Mouse (Mus musculus) cerebellum, postnatal 10 days (tissue): Measurements from ENCODE around the gene Slc35f1.
A peak's percentile ranks its signal among the peaks of the same experiment; 100 is the strongest.

ENCODE experiments used
- DNase-seq, 2 experiments: peaks; one replicate each; pipeline ENCODE4 v3.0.0; 2021; ENCODE audit warnings: mixed read lengths in 2 of 2

Slc35f1 gene

DNA sequence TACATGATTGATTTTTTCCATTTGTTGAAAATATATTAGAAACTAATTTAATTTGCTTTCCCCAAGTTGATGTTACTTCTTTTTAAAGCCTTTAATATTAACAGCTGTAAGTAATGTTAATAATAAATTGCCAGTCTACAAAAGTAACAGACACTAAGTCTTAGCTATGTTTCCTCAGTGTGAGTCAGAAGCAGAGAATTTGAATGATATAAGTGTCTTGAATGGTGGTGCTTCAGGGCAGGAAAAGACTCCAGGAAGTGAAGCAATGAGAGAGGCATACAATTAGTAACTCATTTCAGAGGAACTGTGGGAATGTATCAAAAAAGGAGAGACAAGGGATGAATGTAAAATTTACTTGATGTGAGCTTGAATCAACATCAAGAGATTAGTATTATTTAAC lies 244.3 kb downstream of the Slc35f1 start:
- no peak for DNase-seq

- peak; percentile 33 to 35 for DNase-seq
These were observed 249.9 kb downstream of the Slc35f1 start for GRCm38 (mm10) chr10:52940111-52940830.

DNA sequence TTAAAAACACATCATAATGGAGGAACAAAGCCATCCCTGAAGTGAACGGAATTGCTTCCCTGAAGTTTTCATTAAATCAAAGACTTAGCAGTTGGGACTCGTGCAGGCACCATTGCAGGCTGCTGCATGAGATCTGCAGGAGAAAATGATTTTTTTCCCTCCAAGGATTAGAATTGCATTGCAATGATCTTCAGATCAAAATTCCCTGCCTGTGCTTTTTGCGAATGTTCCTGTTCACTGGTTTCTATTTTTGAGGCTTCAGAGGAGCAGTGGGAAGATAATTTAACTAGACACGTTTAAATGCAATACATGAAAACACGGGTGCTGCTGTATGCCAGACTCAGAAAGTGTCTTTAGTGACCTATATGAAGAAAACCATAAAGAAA lies 250.5 kb downstream of the Slc35f1 start:
- DNase-seq, result no peak

DNA sequence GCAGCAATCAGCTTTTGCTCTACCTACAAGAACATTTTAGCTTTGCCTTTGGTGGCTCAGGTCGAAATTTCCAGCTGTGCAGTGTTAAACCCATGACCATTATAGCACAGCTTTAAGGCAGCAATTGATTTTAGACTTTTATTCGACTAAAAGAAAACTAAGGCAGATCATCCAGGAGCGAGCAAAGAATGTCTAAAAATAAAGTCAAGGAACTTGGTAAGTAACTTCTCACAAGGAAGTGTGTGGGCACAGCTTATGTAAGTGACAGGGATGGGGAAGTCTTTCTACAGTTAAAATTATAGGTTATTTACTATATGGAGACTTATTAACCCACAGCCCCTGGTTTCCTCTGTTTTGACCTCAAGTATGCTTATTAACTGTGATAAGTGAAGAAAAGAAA lies 262.2 kb downstream of the Slc35f1 start:
- no peak for DNase-seq

- DNase-seq, result no peak
These were observed 266.4 kb downstream of the Slc35f1 start for GRCm38 (mm10) chr10:52956728-52957127.

- DNase-seq, result no peak
These were observed 288.9 kb downstream of the Slc35f1 start for GRCm38 (mm10) chr10:52979251-52979650.

DNA sequence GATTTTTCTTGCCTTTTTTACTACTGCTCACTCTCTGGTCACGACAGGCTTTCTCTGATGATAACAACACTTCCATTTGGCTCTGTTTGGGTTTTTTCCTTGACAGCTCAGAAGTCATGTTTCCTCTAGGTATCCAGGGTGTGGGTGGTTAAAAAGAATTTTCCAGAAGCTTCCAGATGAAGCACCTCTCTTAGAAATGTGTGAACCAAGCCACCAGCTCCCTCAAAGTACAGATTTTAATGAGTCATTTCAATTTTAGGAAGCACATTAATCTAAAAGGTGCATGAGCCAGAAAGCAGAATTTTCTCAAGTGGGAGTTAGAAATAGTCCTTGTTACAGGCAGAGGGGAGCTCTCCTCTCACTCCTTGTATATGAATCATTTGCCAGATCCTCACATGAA lies 292.5 kb downstream of the Slc35f1 start:
- DNase-seq, result no peak

DNA sequence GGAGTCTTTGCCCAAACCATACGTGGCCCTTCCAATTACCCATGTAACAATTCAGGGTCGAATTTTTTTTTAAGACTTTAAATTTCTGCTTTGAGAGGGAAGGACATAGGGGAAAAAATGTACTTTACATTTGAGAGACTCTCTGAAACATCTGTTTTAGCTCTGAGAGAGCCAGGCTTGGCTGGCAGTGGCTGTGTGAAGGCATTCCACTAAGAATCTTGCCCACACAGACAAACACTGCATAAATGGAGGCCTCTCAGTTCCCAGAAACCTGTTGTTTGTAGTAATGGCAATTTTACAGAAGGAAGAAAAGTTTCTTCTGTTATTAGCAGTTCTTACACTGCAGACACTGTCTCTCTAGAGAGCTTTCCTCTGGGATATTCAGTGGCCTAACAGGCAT lies 301.9 kb downstream of the Slc35f1 start:
- no peak for DNase-seq

GRCm38 (mm10) chr10:52996886-52997285 lies 306.6 kb downstream of the Slc35f1 start:
- DNase-seq, result no peak

DNA sequence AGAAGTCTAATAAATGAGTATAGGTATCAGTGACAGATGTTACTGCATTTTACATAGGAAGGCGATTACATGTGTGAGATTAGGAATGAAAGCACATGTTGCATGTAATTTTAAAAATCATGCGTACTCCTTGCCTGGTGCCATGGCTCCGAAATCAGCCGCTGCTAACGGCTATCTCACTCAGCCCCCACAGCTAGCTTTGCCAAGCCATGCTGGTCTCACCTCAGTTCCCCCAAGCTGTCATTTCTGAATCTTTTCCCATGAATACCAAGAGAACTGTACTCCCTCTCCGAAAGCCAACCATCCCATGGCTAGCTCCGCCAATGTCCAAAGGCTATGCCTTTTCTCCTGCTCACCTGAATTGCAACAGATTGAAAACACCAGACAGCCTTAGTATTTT lies 310.8 kb downstream of the Slc35f1 start:
- DNase-seq, result peak; percentile 53 to 64

- DNase-seq, result no peak
These were observed 316.2 kb downstream of the Slc35f1 start for GRCm38 (mm10) chr10:53006229-53007190.

DNA sequence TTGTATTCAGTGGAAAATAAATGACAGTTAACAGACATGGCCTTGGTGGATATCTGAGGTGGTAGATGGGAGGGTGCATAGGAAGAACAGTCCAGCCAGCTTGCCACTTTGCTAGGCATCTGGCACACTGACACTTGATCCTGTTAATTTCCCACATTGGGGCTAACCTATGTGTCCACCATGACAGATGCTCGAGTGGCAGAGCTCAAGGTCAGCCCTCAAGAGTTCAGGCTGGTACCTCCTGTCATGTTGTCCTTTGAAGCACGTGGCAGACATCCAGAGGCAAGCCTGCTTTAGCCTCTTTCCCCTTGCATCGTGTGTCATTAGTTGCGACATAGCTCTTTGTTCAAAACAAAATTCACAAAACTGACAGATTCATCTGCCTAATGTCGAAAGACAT lies 323.5 kb downstream of the Slc35f1 start:
- peak; percentile 17 to 33 for DNase-seq

DNA sequence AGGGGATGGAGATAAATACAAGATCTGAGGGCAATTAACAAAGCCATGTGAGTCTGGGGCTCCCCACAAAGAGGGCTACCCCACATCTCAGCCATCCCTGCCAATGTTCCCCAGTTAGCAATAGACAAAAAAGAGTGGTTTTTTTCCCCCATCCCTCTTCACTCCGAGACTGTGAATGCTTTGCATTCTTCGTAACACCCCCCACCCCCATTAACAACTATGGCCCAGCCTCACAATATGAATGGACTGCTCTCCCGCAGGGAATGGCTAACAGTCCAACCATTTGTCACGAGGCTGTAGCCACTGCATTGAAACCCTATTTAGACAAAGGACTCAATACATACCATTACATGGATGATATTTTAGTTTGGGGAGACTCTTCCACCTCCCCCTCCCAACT lies 338.1 kb downstream of the Slc35f1 start:
- DNase-seq, result no peak

DNA sequence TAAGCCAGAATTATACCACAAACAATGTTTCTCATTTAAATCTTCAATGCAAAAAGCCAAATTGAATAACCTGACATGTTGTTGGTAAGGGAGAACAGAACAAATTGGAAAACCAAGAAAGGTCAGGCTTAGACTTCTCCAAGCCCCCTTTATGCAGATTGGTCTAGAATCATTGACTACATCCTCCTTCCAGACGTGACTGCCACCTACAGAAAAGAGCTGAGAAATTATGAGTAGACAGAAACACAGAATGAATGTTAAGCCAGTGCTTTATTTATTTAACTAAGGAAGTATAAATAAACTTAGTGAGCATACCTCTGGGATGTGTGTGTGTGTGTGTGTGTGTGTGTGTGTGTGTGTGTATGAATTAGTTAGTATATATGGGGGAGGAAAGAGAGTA lies 344.9 kb downstream of the Slc35f1 start:
- DNase-seq, result peak; percentile 7 to 9

- DNase-seq, result no peak
These were observed 355.6 kb downstream of the Slc35f1 start for GRCm38 (mm10) chr10:53045931-53046330.

DNA sequence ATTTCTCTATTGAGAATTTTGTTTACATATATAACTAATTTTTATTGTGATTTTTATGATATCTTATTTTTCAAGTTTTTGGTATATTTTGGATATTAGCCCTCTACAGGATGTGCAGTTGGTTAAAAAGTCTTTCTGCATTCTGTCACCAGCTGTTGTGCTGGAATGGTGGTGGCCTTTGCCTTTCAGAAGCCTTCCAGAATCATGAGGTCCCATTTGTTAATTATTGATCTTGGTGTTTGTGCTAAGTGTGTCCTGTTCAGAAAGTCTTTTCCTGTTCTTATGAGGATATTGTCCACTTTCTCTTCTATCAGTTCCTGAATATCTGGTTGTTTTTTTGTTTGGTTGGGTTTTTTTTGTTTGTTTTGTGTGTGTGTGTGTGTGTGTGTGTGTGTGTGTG lies 362.2 kb downstream of the Slc35f1 start:
- DNase-seq, result no peak

- no peak for DNase-seq
These were observed 370.4 kb downstream of the Slc35f1 start for GRCm38 (mm10) chr10:53060745-53061144.

DNA sequence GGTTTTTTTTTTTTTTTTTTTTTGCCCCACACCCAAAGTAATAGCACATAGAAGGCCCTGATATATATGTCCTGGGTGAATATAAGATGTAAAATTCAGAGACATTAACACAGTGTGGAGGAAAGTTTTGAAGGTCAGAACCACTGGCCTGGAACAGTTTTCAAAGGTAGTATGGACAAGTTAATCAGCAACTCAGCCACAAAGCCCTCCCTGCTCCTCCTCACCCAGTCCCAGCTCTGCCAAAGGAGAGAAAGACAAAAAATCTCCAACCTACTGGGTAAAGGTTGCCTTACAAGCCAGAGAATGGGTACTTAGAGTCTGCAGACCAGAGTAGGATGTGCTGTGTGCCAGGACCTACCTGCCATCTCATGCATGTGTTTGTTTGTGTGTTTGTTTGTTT lies 372.4 kb downstream of the Slc35f1 start:
- DNase-seq, result no peak

DNA sequence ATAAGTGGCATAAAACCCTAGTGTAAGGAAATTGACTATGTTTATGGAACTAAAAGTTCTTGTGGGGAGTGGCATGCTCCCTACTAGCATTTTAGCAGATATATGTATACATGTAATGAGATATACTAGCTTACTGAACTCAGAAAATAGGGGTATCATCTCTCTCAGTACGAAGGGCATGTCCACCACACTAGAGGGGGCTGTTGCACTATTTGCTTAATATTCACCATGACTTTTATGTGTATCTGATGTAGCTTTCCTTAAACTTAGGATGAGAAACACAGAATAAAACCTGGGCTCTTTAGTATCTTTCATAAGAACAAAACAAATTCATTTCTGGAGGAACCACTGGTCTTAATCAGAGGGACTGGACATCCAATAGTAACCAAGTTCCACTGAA lies 397.5 kb downstream of the Slc35f1 start:
- peak; percentile 57 to 58 for DNase-seq

GRCm38 (mm10) chr10:53091525-53091924 lies 401.2 kb downstream of the Slc35f1 start:
- DNase-seq, result no peak

- no peak for DNase-seq
These were observed 406.1 kb downstream of the Slc35f1 start for GRCm38 (mm10) chr10:53096446-53096845.

GRCm38 (mm10) chr10:53100881-53101280 lies 410.5 kb downstream of the Slc35f1 start:
- no peak for DNase-seq

- DNase-seq, result no peak
These were observed 411.1 kb downstream of the Slc35f1 start for GRCm38 (mm10) chr10:53101412-53101811.

DNA sequence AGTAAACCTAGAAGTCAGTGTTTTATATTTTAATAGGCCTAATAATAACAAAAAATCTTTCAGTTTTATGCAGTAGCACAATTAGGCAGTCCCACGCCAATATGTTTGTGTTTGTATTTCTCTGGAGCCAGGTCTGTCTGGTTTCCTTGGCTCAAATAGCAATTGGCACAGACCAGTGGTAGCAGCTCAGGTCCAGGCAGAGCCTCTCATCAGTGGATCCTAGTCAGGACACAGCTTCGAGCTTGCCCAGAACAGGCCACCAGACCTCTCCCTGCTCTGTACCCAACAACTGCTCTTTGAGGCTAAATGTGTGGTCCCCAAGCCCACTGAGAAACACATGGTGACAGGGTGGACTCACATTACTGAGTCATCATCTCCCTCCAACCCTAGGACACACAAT lies 412.1 kb downstream of the Slc35f1 start:
- DNase-seq, result peak; percentile 28 to 39
